Mouse (Mus musculus) T-helper 17 cell (primary cell): ENCODE measurements around the gene Kcng3.

Experiments
- in situ Hi-C, 2 experiments: fragments of 300-600 bp; cut with MboI, MseI; formaldehyde crosslinking; loops; 1 replicate in 1 of 2; 2 replicates in 1 of 2; pipeline ENCODE4 v1.15.1; 2025; ENCODE audit warnings: high pct_unique_total_duplicates in 2 of 2

The Kcng3 gene

GRCm38 (mm10) chr17:83631783-83632652 lies at the start of gene Kcng3:
TSS of gene Kcng3 (minus strand) at chr17:83631895.
- in situ Hi-C loops: loop anchor here (5.0 to 10.0 kb wide), 2 partner anchors 223 to 365 kb away; no protein-coding TSS in a partner anchor

- in situ Hi-C loops: no loop called here
Measured at GRCm38 (mm10) chr17:83677370-83677769, 45.7 kb upstream of the Kcng3 start.

GRCm38 (mm10) chr17:83672685-83673084 lies 41.0 kb upstream of the Kcng3 start:
- in situ Hi-C loops: no loop called here

GRCm38 (mm10) chr17:83667934-83668690 lies 36.4 kb upstream of the Kcng3 start:
- in situ Hi-C loops: no loop called here

- in situ Hi-C loops: no loop called here
Measured at GRCm38 (mm10) chr17:83666597-83667287, 35.0 kb upstream of the Kcng3 start.

- in situ Hi-C loops: no loop called here
Measured at GRCm38 (mm10) chr17:83664761-83665160, 33.1 kb upstream of the Kcng3 start.

- in situ Hi-C loops: no loop called here
Measured at GRCm38 (mm10) chr17:83658943-83659342, 27.2 kb upstream of the Kcng3 start.

- in situ Hi-C loops: no loop called here
Measured at GRCm38 (mm10) chr17:83657375-83657774, 25.7 kb upstream of the Kcng3 start.

- in situ Hi-C loops: no loop called here
Measured at GRCm38 (mm10) chr17:83655732-83656131, 24.0 kb upstream of the Kcng3 start.

GRCm38 (mm10) chr17:83654651-83655136 lies 23.0 kb upstream of the Kcng3 start:
- in situ Hi-C loops: loop anchor here in 1 of 2 experiments (5.0 kb wide), 1 partner anchor 63 kb away; no protein-coding TSS in a partner anchor

- in situ Hi-C loops: loop anchor here in 1 of 2 experiments (5.0 kb wide), 1 partner anchor 64 kb away; no protein-coding TSS in a partner anchor
Measured at GRCm38 (mm10) chr17:83653635-83654034, 21.9 kb upstream of the Kcng3 start.

- in situ Hi-C loops: loop anchor here in 1 of 2 experiments (5.0 kb wide), 1 partner anchor 66 kb away; no protein-coding TSS in a partner anchor
Measured at GRCm38 (mm10) chr17:83650932-83651682, 19.4 kb upstream of the Kcng3 start.

GRCm38 (mm10) chr17:83649986-83650385 lies 18.3 kb upstream of the Kcng3 start:
- in situ Hi-C loops: loop anchor here in 1 of 2 experiments (5.0 kb wide), 1 partner anchor 67 kb away; no protein-coding TSS in a partner anchor

- in situ Hi-C loops: no loop called here
Measured at GRCm38 (mm10) chr17:83647413-83647812, 15.7 kb upstream of the Kcng3 start.

GRCm38 (mm10) chr17:83646425-83647163 lies 14.9 kb upstream of the Kcng3 start:
- in situ Hi-C loops: no loop called here

GRCm38 (mm10) chr17:83645226-83645808 lies 13.6 kb upstream of the Kcng3 start:
- in situ Hi-C loops: no loop called here

GRCm38 (mm10) chr17:83637393-83637792 lies 5.7 kb upstream of the Kcng3 start:
- in situ Hi-C loops: loop anchor here (5.0 to 10.0 kb wide), 2 partner anchors 95 to 217 kb away; no protein-coding TSS in a partner anchor

- in situ Hi-C loops: loop anchor here (5.0 to 10.0 kb wide), 2 partner anchors 96 to 218 kb away; no protein-coding TSS in a partner anchor
Measured at GRCm38 (mm10) chr17:83636443-83636842, 4.7 kb upstream of the Kcng3 start.
